Mouse (Mus musculus): ENCODE data around the gene Scarf2.

GRCm38 (mm10) chr16:17753686-17754085 is 43.4 kb upstream of the Scarf2 start:
- TF ChIP-seq POLR2A (IDR thresholded peaks at IDR 0.05; ENCODE audit: insufficient read depth, low read depth, low read length) (no peak), CTCF (IDR thresholded peaks at IDR 0.05; ENCODE audit: insufficient read depth, low read depth, low read length) (no peak)
